Mouse (Mus musculus) small intestine, adult 2 months (tissue): Measurements from ENCODE around the gene Ap1m2. TPM values are rescaled to one million over a fixed set of nuclear protein-coding genes. Genes with fewer than 3 reads are reported as not detected.
A peak's percentile ranks its signal among the peaks of the same experiment; 100 is the strongest.

Experiments
- H3K27ac ChIP-seq: fragments of 200-500 bp; 2 replicates; pipeline ENCODE4 v1.5.1; 2012; ENCODE audit warnings: low read depth, low read length, control low read depth, inconsistent platforms; ENCODE audit not compliant: insufficient read depth
- H3K27me3 ChIP-seq: fragments of 200-500 bp; 2 replicates; pipeline ENCODE4 v1.6.1; 2012; ENCODE audit warnings: mild to moderate bottlenecking, moderate library complexity, low read length, inconsistent platforms; ENCODE audit not compliant: control insufficient read depth, insufficient read depth
- H3K36me3 ChIP-seq: fragments of 200-500 bp; 2 replicates; pipeline ENCODE4 v1.6.1; 2012; ENCODE audit warnings: mild to moderate bottlenecking, low read length, control low read depth, inconsistent platforms; ENCODE audit not compliant: control insufficient read depth, insufficient read depth
- H3K4me1 ChIP-seq: fragments of 200-500 bp; 2 replicates; pipeline ENCODE4 v1.6.1; 2012; ENCODE audit warnings: low read length, inconsistent platforms, mixed read lengths; ENCODE audit not compliant: control insufficient read depth, insufficient read depth, insufficient read length
- H3K4me3 ChIP-seq: fragments of 200-500 bp; 2 replicates; pipeline ENCODE4 v1.5.1; 2012; ENCODE audit warnings: low read depth, mild to moderate bottlenecking, control low read depth, inconsistent platforms, low read length, moderate library complexity
- CTCF ChIP-seq: fragments of 200-500 bp; IDR thresholded peaks from 2 replicates; pipeline ENCODE4 v1.5.1; 2012; ENCODE audit warnings: low read depth, mild to moderate bottlenecking, control low read depth, inconsistent platforms, low read length, moderate library complexity, mixed read lengths; ENCODE audit not compliant: insufficient replicate concordance, insufficient read length; ENCODE audit errors: extremely low read depth
- POLR2A ChIP-seq: fragments of 200-500 bp; IDR thresholded peaks from 2 replicates; pipeline ENCODE4 v1.6.1; 2012; ENCODE audit warnings: low read depth, mild to moderate bottlenecking, control low read depth, inconsistent platforms, low read length, moderate library complexity
- WGBS: fragments of 180-500 bp; shearing (Covaris S2); methylation state at CpG from one replicate; pipeline ENCODE4 v1.1.7; 2018; 5-methylcytosine and 5-hydroxymethylcytosine counted together
- polyA plus RNA-seq: library from polyadenylated mRNA; depleted of rRNA; stranded (reverse); fragments of >200 nt; gene quantifications from 2 replicates; pipeline ENCODE4 v1.2.3, GENCODE M21; 2012

Gene Ap1m2
- polyA plus RNA-seq, 1 experiment, result 69.5 TPM

- WGBS, result 76% methylated on average over 19 of the region's 19 CpGs
- no peak for TF ChIP-seq POLR2A
- no peak for TF ChIP-seq CTCF
- Histone ChIP-seq H3K4me1 (peaks cover 2% of the 10 kb centered on the region; the same call in 1 of the 2 replicates), H3K27me3 (no peaks in the 10 kb centered on the region), H3K4me3 (peak overlapping the region; percentile 39), H3K27ac (peak overlapping the region; percentile 50), H3K36me3 (no peaks in the 10 kb centered on the region)
These were observed 10.2 kb upstream of the Ap1m2 start for GRCm38 (mm10) chr9:21322211-21322916.

- TF ChIP-seq CTCF (no peak), POLR2A (no peak)
- Histone ChIP-seq H3K4me1 (peaks cover 2% of the 10 kb centered on the region; the same call in 1 of the 2 replicates), H3K4me3 (peak overlapping the region; percentile 77), H3K27me3 (no peaks in the 10 kb centered on the region), H3K27ac (peak overlapping the region; percentile 50), H3K36me3 (no peaks in the 10 kb centered on the region)
- 10% methylated on average over 6 of the region's 6 CpGs for WGBS
These were observed 9.3 kb upstream of the Ap1m2 start for GRCm38 (mm10) chr9:21321513-21321835.

- Histone ChIP-seq H3K4me1 (peaks cover 2% of the 10 kb centered on the region; the same call in 1 of the 2 replicates), H3K27ac (peak within 1 kb of the TSS; percentile 50), H3K4me3 (peak within 1 kb of the TSS; percentile 77), H3K36me3 (no peaks in the 10 kb centered on the region), H3K27me3 (no peaks in the 10 kb centered on the region)
- TF ChIP-seq POLR2A, result no peak
- no peak for TF ChIP-seq CTCF
- 3% methylated on average over 52 of the region's 52 CpGs for WGBS
These were observed 8.7 kb upstream of the Ap1m2 start, which contains the start of gene Slc44a2 for GRCm38 (mm10) chr9:21320619-21321512. Gene Slc44a2, plus strand, starts transcription at chr9:21320698.

- Histone ChIP-seq H3K4me1 (peaks cover 2% of the 10 kb centered on the region; the same call in 1 of the 2 replicates), H3K27ac (no peak overlapping the region), H3K36me3 (no peaks in the 10 kb centered on the region), H3K4me3 (peak overlapping the region; percentile 77), H3K27me3 (no peaks in the 10 kb centered on the region)
- WGBS, result 17% methylated on average over 4 of the region's 4 CpGs
- TF ChIP-seq CTCF (no peak), POLR2A (no peak)
These were observed 8.1 kb upstream of the Ap1m2 start for GRCm38 (mm10) chr9:21320280-21320618.

- TF ChIP-seq POLR2A (no peak), CTCF (no peak)
- no peaks in the 10 kb centered on the region for H3K27me3 ChIP-seq
These were observed 7.4 kb upstream of the Ap1m2 start for GRCm38 (mm10) chr9:21319503-21319902.

GRCm38 (mm10) chr9:21318792-21319191 is 6.7 kb upstream of the Ap1m2 start:
- TF ChIP-seq POLR2A (no peak), CTCF (no peak)
- WGBS, result 85% methylated on average over 6 of the region's 6 CpGs
- Histone ChIP-seq H3K27me3 (no peaks in the 10 kb centered on the region), H3K4me3 (no peak overlapping the region), H3K36me3 (no peaks in the 10 kb centered on the region), H3K27ac (no peak overlapping the region), H3K4me1 (peaks cover 2% of the 10 kb centered on the region; the same call in 1 of the 2 replicates)

More at GRCm38 (mm10) chr9:21319503-21319902, 7.4 kb upstream of the Ap1m2 start:
- 87% methylated on average over 4 of the region's 4 CpGs for WGBS
- H3K4me1 ChIP-seq, result peaks cover 2% of the 10 kb centered on the region; the same call in 1 of the 2 replicates
- no peak overlapping the region for H3K27ac ChIP-seq
- H3K4me3 ChIP-seq, result no peak overlapping the region
- H3K36me3 ChIP-seq, result no peaks in the 10 kb centered on the region

GRCm38 (mm10) chr9:21316696-21317095 is 4.6 kb upstream of the Ap1m2 start:
- H3K27me3 ChIP-seq, result no peaks in the 10 kb centered on the region
- no peak overlapping the region for H3K4me3 ChIP-seq
- H3K27ac ChIP-seq, result no peak overlapping the region
- H3K36me3 ChIP-seq, result no peaks in the 10 kb centered on the region
- TF ChIP-seq CTCF (no peak), POLR2A (no peak)
- WGBS, result 68% methylated on average over 7 of the region's 7 CpGs
- peaks cover 7% of the 10 kb centered on the region for H3K4me1 ChIP-seq
